Mouse (Mus musculus) left cerebral cortex, postnatal 36 days (tissue): ENCODE results near the gene Tpst2. TPM values are rescaled to one million over a fixed set of nuclear protein-coding genes. Genes with fewer than 3 reads are reported as not detected.

ENCODE experiments used
- DNase-seq, 2 experiments: peaks; one replicate each; pipeline ENCODE4 v3.0.0; 2021 to 2022; ENCODE audit warnings: low spot score in 2 of 2, mixed read lengths in 1 of 2
- intact Hi-C: fragments of 180-260 bp; cut with DNase I; formaldehyde crosslinking; loops from one replicate; pipeline ENCODE4 v1.15.1; 2025
- total RNA-seq, 2 experiments: library from RNA; stranded (reverse); gene quantifications; 2 replicates each; pipeline ENCODE4 v1.2.3; 2021

Gene Tpst2
- 10 to 100 TPM; 32.1 to 46.3 TPM for total RNA-seq

DNA sequence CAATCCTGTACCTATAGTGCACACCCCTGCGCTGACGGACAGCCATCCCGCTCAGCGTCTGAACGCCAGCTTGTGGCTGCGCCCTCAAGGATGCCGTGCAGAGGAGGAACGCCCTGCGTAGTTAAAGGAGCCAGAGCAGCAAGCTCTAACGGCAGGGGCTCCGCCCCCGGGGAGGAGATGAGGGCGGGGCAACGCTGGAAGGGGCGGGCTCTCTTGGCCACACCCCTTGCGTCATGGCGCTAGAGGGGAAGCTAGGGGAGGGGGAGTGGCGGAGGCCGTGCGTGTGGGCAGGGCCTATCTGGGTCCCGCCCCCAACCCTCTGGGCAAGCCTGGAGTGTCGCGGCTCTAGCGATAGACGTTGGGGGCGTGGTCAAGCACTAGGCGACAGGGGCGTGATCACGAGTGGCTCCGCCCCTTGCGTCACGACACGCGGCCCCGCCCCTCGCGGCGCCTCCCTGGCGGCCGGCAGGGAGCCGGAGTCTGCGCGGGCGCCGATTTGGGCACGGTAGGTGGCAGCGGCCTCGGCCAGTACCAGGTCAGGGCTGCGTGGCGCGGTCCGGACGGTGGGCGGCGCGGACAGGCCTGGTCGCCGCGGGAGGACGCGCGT lies at the start of gene Tpst2:
TSS of gene Tpst2 (plus strand) at position 425 of the 607 bp plus-strand sequence.
- intact Hi-C loops: loop anchor here (5.0 kb wide), 2 partner anchors 46 to 49 kb away; no protein-coding TSS in a partner anchor
- DNase-seq: peak; percentile 100

- intact Hi-C loops: loop anchor here (5.0 kb wide), 1 partner anchor 50 kb away; the partner anchor contains the start of gene Tpst2
- peak; percentile 73 to 85 for DNase-seq
Observed at GRCm38 (mm10) chr5:112227354-112227753, 49.1 kb upstream of the Tpst2 start.

DNA sequence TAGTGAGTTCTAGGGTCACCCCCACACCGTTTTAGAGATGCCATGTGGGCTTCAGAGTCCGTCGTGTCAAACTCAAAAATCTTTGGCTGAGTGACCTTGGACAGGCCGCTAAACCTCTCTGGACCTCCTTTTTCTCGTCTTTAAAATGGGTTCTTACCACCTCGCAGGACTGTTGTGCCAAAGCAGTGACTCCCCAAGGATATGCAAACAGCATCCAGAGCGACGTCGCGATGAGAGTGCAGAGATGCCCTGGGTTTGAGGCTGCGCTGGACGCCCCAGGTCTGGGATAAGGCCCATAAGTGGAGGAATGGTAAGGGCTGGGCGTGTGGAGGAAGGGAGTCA lies 48.6 kb upstream of the Tpst2 start:
- DNase-seq: no peak
- intact Hi-C loops: loop anchor here (1.0 to 5.0 kb wide), 2 partner anchors 49 to 93 kb away; partner anchors contain the start of gene Tpst2

- peak; percentile 78 to 83 for DNase-seq
- intact Hi-C loops: loop anchor here (1.0 to 5.0 kb wide), 2 partner anchors 49 to 93 kb away; partner anchors contain the start of gene Tpst2
Observed at GRCm38 (mm10) chr5:112228240-112229076, 48.0 kb upstream of the Tpst2 start.

DNA sequence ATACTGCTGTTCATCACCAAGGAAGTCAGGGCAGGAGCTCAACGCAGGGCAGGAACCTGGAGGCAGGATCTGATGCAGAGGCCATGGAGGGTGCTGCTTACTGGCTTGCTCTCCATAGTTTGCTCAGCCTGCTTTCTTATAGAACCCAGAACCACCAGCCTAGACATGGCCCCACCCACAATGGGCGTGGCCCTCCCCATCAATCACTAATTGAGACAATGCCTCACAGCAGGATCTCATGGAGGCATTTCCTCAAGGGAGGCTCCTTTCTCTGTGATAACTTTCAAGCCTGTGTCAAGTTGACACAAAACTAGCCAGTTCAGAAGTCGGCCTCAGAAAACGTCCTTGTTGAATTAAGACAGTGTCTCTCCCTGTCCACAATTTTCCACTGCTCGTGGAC lies 40.7 kb upstream of the Tpst2 start:
- DNase-seq: no peak
- intact Hi-C loops: loop anchor here (10.0 kb wide), 1 partner anchor 189 kb away; no protein-coding TSS in a partner anchor

DNA sequence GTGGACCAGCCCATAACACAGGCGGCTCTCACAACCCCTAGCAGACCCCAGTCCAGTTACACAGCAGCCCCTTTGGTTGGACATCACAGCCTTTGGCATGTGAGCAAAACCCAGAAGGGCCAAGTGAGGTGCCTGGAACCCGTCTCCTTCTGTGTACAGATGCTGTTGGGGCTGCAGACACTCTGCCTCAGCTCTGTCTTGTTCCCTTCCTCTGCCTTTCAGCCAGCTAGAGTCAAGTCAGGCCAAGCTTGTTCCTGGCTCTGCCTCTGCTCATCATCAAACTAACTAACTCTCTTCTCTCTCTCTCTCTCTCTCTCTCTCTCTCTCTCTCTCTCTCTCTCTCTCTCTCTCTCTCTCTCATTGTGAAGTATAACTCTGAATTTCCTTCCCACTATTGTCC lies 39.9 kb upstream of the Tpst2 start:
- intact Hi-C loops: loop anchor here (10.0 kb wide), 1 partner anchor 188 kb away; no protein-coding TSS in a partner anchor
- no peak for DNase-seq

GRCm38 (mm10) chr5:112237439-112237838 lies 39.1 kb upstream of the Tpst2 start:
- intact Hi-C loops: loop anchor here (10.0 kb wide), 1 partner anchor 187 kb away; no protein-coding TSS in a partner anchor

GRCm38 (mm10) chr5:112237866-112238570 lies 38.5 kb upstream of the Tpst2 start:
- no peak for DNase-seq
- intact Hi-C loops: loop anchor here (10.0 kb wide), 1 partner anchor 187 kb away; no protein-coding TSS in a partner anchor

More at GRCm38 (mm10) chr5:112237439-112237838, 39.1 kb upstream of the Tpst2 start:
- no peak for DNase-seq

GRCm38 (mm10) chr5:112238781-112239482 lies 37.6 kb upstream of the Tpst2 start:
- DNase-seq: no peak
- intact Hi-C loops: loop anchor here (10.0 kb wide), 1 partner anchor 186 kb away; no protein-coding TSS in a partner anchor

DNA sequence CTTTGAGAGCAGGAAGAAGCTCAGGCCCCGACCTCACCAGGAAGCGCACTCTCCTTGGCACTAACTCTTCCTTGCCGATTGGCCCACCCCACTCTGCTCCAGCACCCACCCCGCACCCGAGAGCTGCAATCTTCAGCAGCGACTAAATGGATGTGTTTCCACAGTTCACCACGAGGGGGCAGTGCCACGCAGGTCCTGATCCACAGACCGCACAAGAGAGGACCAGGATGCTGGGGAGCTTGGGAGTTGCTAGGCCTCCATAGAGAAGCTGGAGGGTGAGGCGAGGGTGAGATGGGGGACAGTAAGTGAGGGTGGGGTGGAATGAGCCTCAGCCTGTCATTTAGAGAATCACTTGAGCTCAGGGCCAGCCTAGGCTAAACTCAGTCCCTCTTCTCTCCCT lies 35.7 kb upstream of the Tpst2 start:
- DNase-seq: peak; percentile 86 to 88
- intact Hi-C loops: loop anchor here (2.0 kb wide), 2 partner anchors 40 to 86 kb away; partner anchors contain the start of gene Tfip11

GRCm38 (mm10) chr5:112241849-112242248 lies 34.6 kb upstream of the Tpst2 start:
- DNase-seq: no peak
- intact Hi-C loops: loop anchor here (2.0 kb wide), 2 partner anchors 39 to 85 kb away; partner anchors contain the start of gene Tfip11

DNA sequence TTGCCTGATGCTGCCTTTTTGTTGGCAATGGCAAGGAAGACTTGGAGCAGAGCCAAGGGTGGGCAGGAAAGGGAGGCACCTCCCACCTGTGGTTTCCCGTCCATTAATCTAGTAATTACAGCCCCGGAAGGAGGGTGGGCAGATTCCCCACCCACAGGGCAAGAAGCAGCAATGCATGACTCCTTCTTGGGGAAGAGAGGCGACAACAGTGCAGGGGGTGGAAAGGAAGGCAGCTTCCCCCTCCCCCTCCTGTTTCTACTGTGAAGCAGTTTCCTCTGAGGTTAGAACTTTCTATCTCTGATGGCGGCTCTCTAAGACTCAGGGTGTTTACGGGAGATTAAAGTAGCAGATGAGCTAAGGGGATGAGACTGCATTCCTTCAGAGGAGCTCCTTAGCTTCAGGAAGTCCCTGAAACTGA lies 34.1 kb upstream of the Tpst2 start:
- no peak for DNase-seq
- intact Hi-C loops: no loop called here

DNA sequence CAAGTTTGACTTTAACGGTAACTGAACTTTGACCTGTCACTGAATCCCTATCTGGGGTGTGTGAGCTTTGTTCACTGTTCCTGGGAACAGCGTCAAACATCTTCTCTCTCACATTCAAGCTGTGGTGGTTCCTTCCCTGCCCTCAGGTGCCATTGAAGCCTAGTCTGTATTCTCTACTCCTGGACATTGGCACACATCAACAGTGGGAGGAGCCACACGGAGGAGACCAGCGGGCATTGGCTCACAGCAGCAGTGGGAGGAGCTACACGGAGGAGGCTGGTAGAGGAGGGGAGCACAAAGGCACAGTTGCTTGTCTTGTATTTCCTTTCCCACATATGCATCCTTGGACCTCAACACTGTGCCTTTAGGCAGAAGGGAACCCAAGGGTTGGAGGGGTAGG lies 33.5 kb upstream of the Tpst2 start:
- DNase-seq: no peak
- intact Hi-C loops: no loop called here

DNA sequence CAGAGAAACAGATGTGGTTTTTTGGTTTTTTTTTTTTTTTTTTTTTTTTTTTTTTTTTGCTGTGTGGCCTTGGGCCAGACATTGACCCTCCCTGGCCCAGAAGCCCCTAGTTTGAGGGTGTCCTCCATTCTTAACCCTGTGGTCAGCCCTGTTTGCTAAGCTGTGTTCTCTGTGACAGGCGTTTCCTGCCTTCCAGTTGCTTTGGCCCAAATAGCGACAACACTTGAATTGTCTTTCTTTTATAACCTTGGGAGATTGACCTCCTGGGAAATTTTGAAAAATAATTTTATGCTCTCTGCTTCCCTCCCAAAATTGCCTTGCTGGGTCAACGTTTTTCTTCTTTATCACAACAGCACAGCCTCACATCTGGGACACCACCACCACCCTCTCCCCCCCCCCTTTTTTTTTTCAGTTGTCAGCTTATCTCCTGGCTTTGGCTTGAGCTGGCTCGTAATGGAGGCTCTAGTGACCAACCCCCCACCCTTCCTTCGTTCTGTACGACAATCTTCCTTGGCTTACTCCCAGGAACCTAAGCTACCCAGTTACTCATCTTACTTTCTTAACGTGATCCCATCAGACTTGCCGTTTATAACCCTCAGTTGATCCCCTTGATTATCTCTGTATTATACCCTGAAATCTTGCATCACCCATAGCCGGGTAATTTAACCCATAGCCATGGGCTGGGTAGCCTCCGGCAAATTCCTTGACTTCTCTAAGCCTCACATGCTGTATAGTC lies 32.8 kb upstream of the Tpst2 start:
- DNase-seq: no peak
- intact Hi-C loops: no loop called here

- intact Hi-C loops: no loop called here
Observed at GRCm38 (mm10) chr5:112244275-112244562, 32.3 kb upstream of the Tpst2 start.

DNA sequence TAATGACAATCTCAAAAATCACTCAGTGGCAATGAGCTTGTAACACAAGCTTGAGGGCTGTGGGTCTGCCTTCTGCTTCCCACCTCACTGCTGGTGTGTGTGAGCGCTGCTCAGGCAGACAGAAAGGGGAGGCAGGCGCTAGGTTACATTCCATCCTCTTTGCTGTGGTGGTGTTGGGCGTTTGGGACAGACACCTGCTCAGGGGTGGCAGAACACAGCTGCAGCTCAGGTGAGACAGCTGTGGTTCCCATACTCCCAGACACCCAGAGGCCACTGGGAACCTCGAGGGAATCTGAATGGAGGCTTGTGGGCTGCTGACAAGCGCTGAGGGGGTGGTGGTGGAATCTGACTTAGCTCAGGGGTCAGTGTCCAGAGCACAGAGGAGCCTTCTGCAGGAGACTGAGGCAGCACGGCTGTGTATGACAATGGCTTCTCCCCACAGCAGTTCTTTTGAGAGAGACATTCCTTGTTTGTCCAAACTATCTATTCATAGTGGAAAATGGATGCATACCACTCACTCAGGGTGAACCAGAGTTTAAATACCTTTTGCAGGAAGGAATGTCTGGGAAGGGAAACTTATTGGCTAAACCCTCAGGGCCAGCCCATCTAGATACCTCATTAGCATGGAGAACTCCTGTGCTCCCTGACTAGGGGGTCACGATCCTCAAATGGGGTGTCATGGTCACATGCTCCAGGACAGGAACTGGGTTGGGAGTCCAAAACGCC lies 31.4 kb upstream of the Tpst2 start:
- intact Hi-C loops: no loop called here
- no peak for DNase-seq

More at GRCm38 (mm10) chr5:112244275-112244562, 32.3 kb upstream of the Tpst2 start:
- no peak for DNase-seq

- intact Hi-C loops: no loop called here
- DNase-seq: no peak
Observed at GRCm38 (mm10) chr5:112247399-112247798, 29.1 kb upstream of the Tpst2 start.

DNA sequence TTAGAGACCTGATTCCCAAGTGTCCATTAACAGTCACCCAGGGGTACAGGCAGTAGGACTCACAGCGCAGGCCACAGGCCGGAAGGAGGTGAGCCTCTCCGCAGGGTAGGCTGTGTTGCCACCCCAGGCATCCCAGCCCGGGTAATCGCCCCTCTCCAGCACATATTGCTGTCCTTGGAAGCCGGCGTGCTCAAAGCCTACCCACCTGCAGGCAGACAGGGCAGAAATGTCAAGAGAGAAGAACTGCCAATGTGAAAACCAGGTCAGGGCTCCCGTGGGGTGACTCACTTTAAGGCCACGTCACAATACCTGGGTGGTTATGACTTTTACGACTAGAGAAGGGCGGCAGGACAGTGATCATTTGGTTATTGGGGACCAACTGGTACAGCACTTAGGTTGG lies 27.4 kb upstream of the Tpst2 start:
- intact Hi-C loops: no loop called here
- no peak for DNase-seq
